Mouse (Mus musculus): ENCODE data around the gene Ceacam19.
"Not testable (repeated sequence)": the region's sequence is repeated elsewhere in the genome, so short reads cannot be mapped to it uniquely, and the experiment has no call there.

- not testable (repeated sequence) for TF ChIP-seq CTCF, EP300 (IDR thresholded peaks at IDR 0.05; ENCODE audit: low read depth)
Measured at GRCm38 (mm10) chr7:19930481-19930880, 42.7 kb upstream of the Ceacam19 start.

All from liver, postnatal 0 days (tissue).